Mouse (Mus musculus): ENCODE measurements around the gene Lgr4. TPM values are rescaled to one million over a fixed set of nuclear protein-coding genes. Genes with fewer than 3 reads are reported as not detected.

The Lgr4 gene
- total and polyA plus RNA-seq, 3 experiments = 4.3 to 4.5 TPM; not detected in 1

GRCm38 (mm10) chr2:109921298-109922035 is 4.0 kb downstream of the Lgr4 start:
- H3K9ac ChIP-seq (ENCODE audit: control insufficient read depth, low read depth, low read length, poor library complexity, severe bottlenecking) = no peak overlapping the region
- peaks cover 0 to 17% of the 10 kb centered on the region in 2 experiments; a peak in 2 of 4 replicates for H3K36me3 ChIP-seq (ENCODE audit: control insufficient read depth in 1 of 2, insufficient read depth in 2 of 2, low read length in 2 of 2)
- H3K4me3 ChIP-seq (ENCODE audit: control insufficient read depth in 1 of 2, insufficient read depth in 1 of 2, low read depth in 2 of 2, low read length in 2 of 2) = no peak overlapping the region
- H3K79me2 ChIP-seq (ENCODE audit: control insufficient read depth, insufficient read depth, low read length, poor library complexity) = peaks cover 6% of the 10 kb centered on the region
- H3K9me3 ChIP-seq (replicated peaks; ENCODE audit: insufficient read depth, low read length) = no peaks in the 10 kb centered on the region
- peaks cover 12 to 20% of the 10 kb centered on the region in 2 experiments; a peak in 3 of 4 replicates for H3K4me1 ChIP-seq (ENCODE audit: control insufficient read depth in 1 of 2, insufficient read depth in 2 of 2, low read length in 2 of 2)
- no peaks in the 10 kb centered on the region for H3K27me3 ChIP-seq (ENCODE audit: control insufficient read depth in 1 of 2, insufficient read depth in 2 of 2, low read length in 2 of 2)
- no peak for TF ChIP-seq POLR2A (IDR thresholded peaks at IDR 0.05; ENCODE audit: control insufficient read depth in 1 of 2, insufficient read depth in 1 of 2, low read depth in 1 of 2, low read length in 2 of 2, poor library complexity in 1 of 2)
- no peak for TF ChIP-seq USF1 (IDR thresholded peaks at IDR 0.05; ENCODE audit: low read depth, low read length)
- no peak for TF ChIP-seq ETS1 (IDR thresholded peaks at IDR 0.05; ENCODE audit: low read depth, low read length)
- TF ChIP-seq CHD2 (IDR thresholded peaks at IDR 0.05; ENCODE audit: low read length) = no peak
- no peak for TF ChIP-seq UBTF (IDR thresholded peaks at IDR 0.05; ENCODE audit: borderline replicate concordance, insufficient read depth, low read depth, low read length)
- no peak for TF ChIP-seq POLR2AphosphoS5 (IDR thresholded peaks at IDR 0.05; ENCODE audit: borderline replicate concordance, low read depth, low read length)
- TF ChIP-seq CHD1 (IDR thresholded peaks at IDR 0.05; ENCODE audit: low read depth, low read length) = no peak
- TF ChIP-seq TAL1 (IDR thresholded peaks at IDR 0.05; ENCODE audit: low read length) = no peak
- TF ChIP-seq E2F4 (IDR thresholded peaks at IDR 0.05; ENCODE audit: borderline replicate concordance, low read depth, low read length) = no peak
- no peak for TF ChIP-seq TCF12 (IDR thresholded peaks at IDR 0.05; ENCODE audit: low read depth, low read length)
- TF ChIP-seq MYC (IDR thresholded peaks at IDR 0.05; ENCODE audit: low read depth, low read length) = no peak
- no peak for DNase-seq (ENCODE audit: low read depth, low spot score)
- H3K27ac ChIP-seq (ENCODE audit: control insufficient read depth, low read depth, low read length) = no peak overlapping the region

GRCm38 (mm10) chr2:109922306-109922705 is 4.9 kb downstream of the Lgr4 start:
- Histone ChIP-seq H3K4me3 (ENCODE audit: control insufficient read depth in 1 of 2, insufficient read depth in 1 of 2, low read depth in 2 of 2, low read length in 2 of 2) (no peak overlapping the region), H3K4me1 (ENCODE audit: control insufficient read depth in 1 of 2, insufficient read depth in 2 of 2, low read length in 2 of 2) (peaks cover 12 to 20% of the 10 kb centered on the region in 2 experiments; a peak in 3 of 4 replicates), H3K79me2 (ENCODE audit: control insufficient read depth, insufficient read depth, low read length, poor library complexity) (peaks cover 6% of the 10 kb centered on the region), H3K9me3 (replicated peaks; ENCODE audit: insufficient read depth, low read length) (no peaks in the 10 kb centered on the region), H3K27ac (ENCODE audit: control insufficient read depth, low read depth, low read length) (no peak overlapping the region), H3K36me3 (ENCODE audit: control insufficient read depth in 1 of 2, insufficient read depth in 2 of 2, low read length in 2 of 2) (peaks cover 0 to 17% of the 10 kb centered on the region in 2 experiments; a peak in 2 of 4 replicates), H3K9ac (ENCODE audit: control insufficient read depth, low read depth, low read length, poor library complexity, severe bottlenecking) (no peak overlapping the region), H3K27me3 (ENCODE audit: control insufficient read depth in 1 of 2, insufficient read depth in 2 of 2, low read length in 2 of 2) (no peaks in the 10 kb centered on the region)
- no peak for TF ChIP-seq NRF1 (IDR thresholded peaks at IDR 0.05; ENCODE audit: insufficient read depth, low read depth, low read length, poor library complexity, severe bottlenecking)
- no peak for TF ChIP-seq USF2 (IDR thresholded peaks at IDR 0.05; ENCODE audit: borderline replicate concordance in 1 of 2, insufficient read depth in 1 of 2, low read depth in 1 of 2, low read length in 2 of 2)
- no peak for TF ChIP-seq CHD2 (IDR thresholded peaks at IDR 0.05; ENCODE audit: low read length)
- TF ChIP-seq ZNF384 (IDR thresholded peaks at IDR 0.05; ENCODE audit: low read depth, low read length) = no peak
- no peak for TF ChIP-seq TAL1 (IDR thresholded peaks at IDR 0.05; ENCODE audit: low read length)
- TF ChIP-seq KAT2A (conservative IDR thresholded peaks at IDR 0.05; ENCODE audit: low read depth, low read length) = no peak
- TF ChIP-seq MAX (IDR thresholded peaks at IDR 0.05; ENCODE audit: low read length) = no peak
- no peak for TF ChIP-seq MAFK (IDR thresholded peaks at IDR 0.05; ENCODE audit: borderline replicate concordance, low read depth, low read length)
- TF ChIP-seq CTCF (IDR thresholded peaks at IDR 0.05 in 2 of 3, conservative IDR thresholded peaks at IDR 0.05 in 1 of 3; ENCODE audit: control insufficient read depth in 1 of 3, insufficient read depth in 1 of 3, low read depth in 2 of 3, low read length in 3 of 3, poor library complexity in 1 of 3, severe bottlenecking in 1 of 3) = no peak
- TF ChIP-seq EP300 (IDR thresholded peaks at IDR 0.05; ENCODE audit: low read depth in 1 of 2, low read length in 2 of 2) = no peak
- no peak for TF ChIP-seq MEF2A (IDR thresholded peaks at IDR 0.05; ENCODE audit: extremely low read depth, insufficient replicate concordance, low read depth, low read length, poor library complexity, severe bottlenecking)
- TF ChIP-seq POLR2A (IDR thresholded peaks at IDR 0.05; ENCODE audit: control insufficient read depth in 1 of 2, insufficient read depth in 1 of 2, low read depth in 1 of 2, low read length in 2 of 2, poor library complexity in 1 of 2) = no peak
- TF ChIP-seq JUND (IDR thresholded peaks at IDR 0.05; ENCODE audit: low read depth, low read length) = no peak
- TF ChIP-seq ZMIZ1 (IDR thresholded peaks at IDR 0.05; ENCODE audit: low read depth, low read length) = no peak
- TF ChIP-seq ZKSCAN1 (IDR thresholded peaks at IDR 0.05; ENCODE audit: low read depth, low read length) = no peak
- no peak for TF ChIP-seq CHD1 (IDR thresholded peaks at IDR 0.05; ENCODE audit: low read depth, low read length)
- no peak for DNase-seq (ENCODE audit: low read depth, low spot score)

All from MEL (cell line).